Mouse (Mus musculus): ENCODE measurements at regions not wholly inside any gene's neighbourhood (a gene's known extent, or its start where the extent isn't known, plus 50 kb on each side); places are given as distances from the start of the nearest gene placed in this dataset.

- no peak for TF ChIP-seq CTCF (IDR thresholded peaks at IDR 0.05; ENCODE audit: low read depth, low read length)
- TF ChIP-seq POLR2A (IDR thresholded peaks at IDR 0.05; ENCODE audit: extremely low read depth, insufficient read depth, low read length) = no peak
- Histone ChIP-seq H3K4me3 (ENCODE audit: insufficient read depth, low read depth, low read length) (no peak overlapping the region), H3K4me1 (ENCODE audit: control insufficient read depth, insufficient read depth, low read length) (no peaks in the 10 kb centered on the region), H3K9ac (ENCODE audit: low read depth, low read length) (no peak overlapping the region), H3K27me3 (ENCODE audit: control insufficient read depth, insufficient read depth, low read length) (no peaks in the 10 kb centered on the region), H3K27ac (replicated peaks; ENCODE audit: insufficient read depth, low read depth, low read length) (no peak overlapping the region), H3K79me2 (ENCODE audit: control insufficient read depth, insufficient read depth, low read length) (no peaks in the 10 kb centered on the region), H3K36me3 (ENCODE audit: control insufficient read depth, insufficient read depth, low read length) (no peaks in the 10 kb centered on the region)
- no peak for DNase-seq (ENCODE audit: extremely low read depth, low read depth, low spot score)
- WGBS = 81% methylated on average over 6 of the region's 6 CpGs
Observed at GRCm38 (mm10) chr4:58695281-58695680, 92.2 kb downstream of the Olfr267 start.

- H3K4me1 ChIP-seq (ENCODE audit: control insufficient read depth, insufficient read depth, low read length) = no peaks in the 10 kb centered on the region
- H3K27me3 ChIP-seq (ENCODE audit: control insufficient read depth, insufficient read depth, low read length) = no peaks in the 10 kb centered on the region
- H3K79me2 ChIP-seq (ENCODE audit: control insufficient read depth, insufficient read depth, low read length) = no peaks in the 10 kb centered on the region
- H3K4me3 ChIP-seq (ENCODE audit: insufficient read depth, low read depth, low read length) = no peak overlapping the region
- H3K9ac ChIP-seq (ENCODE audit: low read depth, low read length) = no peak overlapping the region
- WGBS = 91% methylated on average over 6 of the region's 6 CpGs
- H3K36me3 ChIP-seq (ENCODE audit: control insufficient read depth, insufficient read depth, low read length) = no peaks in the 10 kb centered on the region
- TF ChIP-seq POLR2A (IDR thresholded peaks at IDR 0.05; ENCODE audit: extremely low read depth, insufficient read depth, low read length) (no peak), CTCF (IDR thresholded peaks at IDR 0.05; ENCODE audit: low read depth, low read length) (no peak)
- H3K27ac ChIP-seq (replicated peaks; ENCODE audit: insufficient read depth, low read depth, low read length) = no peak overlapping the region
- no peak for DNase-seq (ENCODE audit: extremely low read depth, low read depth, low spot score)
Observed at GRCm38 (mm10) chr4:58693018-58693417, 94.5 kb downstream of the Olfr267 start.

GRCm38 (mm10) chr4:58681926-58682325 lies 105.6 kb downstream of the Olfr267 start:
- DNase-seq (ENCODE audit: extremely low read depth, low read depth, low spot score) = no peak
- Histone ChIP-seq H3K27me3 (ENCODE audit: control insufficient read depth, insufficient read depth, low read length) (no peaks in the 10 kb centered on the region; the same call in 1 of the 2 replicates), H3K9ac (ENCODE audit: low read depth, low read length) (no peak overlapping the region), H3K79me2 (ENCODE audit: control insufficient read depth, insufficient read depth, low read length) (no peaks in the 10 kb centered on the region), H3K4me1 (ENCODE audit: control insufficient read depth, insufficient read depth, low read length) (no peaks in the 10 kb centered on the region), H3K36me3 (ENCODE audit: control insufficient read depth, insufficient read depth, low read length) (no peaks in the 10 kb centered on the region), H3K4me3 (ENCODE audit: insufficient read depth, low read depth, low read length) (no peak overlapping the region), H3K27ac (replicated peaks; ENCODE audit: insufficient read depth, low read depth, low read length) (no peak overlapping the region)
- no peak for TF ChIP-seq CTCF (IDR thresholded peaks at IDR 0.05; ENCODE audit: low read depth, low read length)
- no peak for TF ChIP-seq POLR2A (IDR thresholded peaks at IDR 0.05; ENCODE audit: extremely low read depth, insufficient read depth, low read length)
- WGBS = 82% methylated on average over 4 of the region's 4 CpGs

GRCm38 (mm10) chr4:58677701-58678385 lies 109.7 kb downstream of the Olfr267 start:
- Histone ChIP-seq H3K4me3 (ENCODE audit: insufficient read depth, low read depth, low read length) (no peak overlapping the region), H3K27ac (replicated peaks; ENCODE audit: insufficient read depth, low read depth, low read length) (no peak overlapping the region), H3K4me1 (ENCODE audit: control insufficient read depth, insufficient read depth, low read length) (no peaks in the 10 kb centered on the region), H3K79me2 (ENCODE audit: control insufficient read depth, insufficient read depth, low read length) (no peaks in the 10 kb centered on the region), H3K36me3 (ENCODE audit: control insufficient read depth, insufficient read depth, low read length) (no peaks in the 10 kb centered on the region), H3K9ac (ENCODE audit: low read depth, low read length) (no peak overlapping the region), H3K27me3 (ENCODE audit: control insufficient read depth, insufficient read depth, low read length) (no peaks in the 10 kb centered on the region; the same call in 1 of the 2 replicates)
- TF ChIP-seq CTCF (IDR thresholded peaks at IDR 0.05; ENCODE audit: low read depth, low read length) (no peak), POLR2A (IDR thresholded peaks at IDR 0.05; ENCODE audit: extremely low read depth, insufficient read depth, low read length) (no peak)
- DNase-seq (ENCODE audit: extremely low read depth, low read depth, low spot score) = no peak
- WGBS = 64% methylated on average over 6 of the region's 6 CpGs

- H3K9ac ChIP-seq (ENCODE audit: low read depth, low read length) = no peak overlapping the region
- no peaks in the 10 kb centered on the region for H3K36me3 ChIP-seq (ENCODE audit: control insufficient read depth, insufficient read depth, low read length)
- WGBS = 70% methylated on average over 14 of the region's 14 CpGs
- no peak for DNase-seq (ENCODE audit: extremely low read depth, low read depth, low spot score)
- TF ChIP-seq POLR2A (IDR thresholded peaks at IDR 0.05; ENCODE audit: extremely low read depth, insufficient read depth, low read length) (no peak), CTCF (IDR thresholded peaks at IDR 0.05; ENCODE audit: low read depth, low read length) (no peak)
- no peaks in the 10 kb centered on the region for H3K4me1 ChIP-seq (ENCODE audit: control insufficient read depth, insufficient read depth, low read length)
- H3K4me3 ChIP-seq (ENCODE audit: insufficient read depth, low read depth, low read length) = no peak overlapping the region
- no peaks in the 10 kb centered on the region for H3K79me2 ChIP-seq (ENCODE audit: control insufficient read depth, insufficient read depth, low read length)
- H3K27ac ChIP-seq (replicated peaks; ENCODE audit: insufficient read depth, low read depth, low read length) = no peak overlapping the region
- H3K27me3 ChIP-seq (ENCODE audit: control insufficient read depth, insufficient read depth, low read length) = no peaks in the 10 kb centered on the region
Observed at GRCm38 (mm10) chr4:58671406-58672035, 116.0 kb downstream of the Olfr267 start.

- Histone ChIP-seq H3K9ac (ENCODE audit: low read depth, low read length) (no peak overlapping the region), H3K36me3 (ENCODE audit: control insufficient read depth, insufficient read depth, low read length) (no peaks in the 10 kb centered on the region), H3K79me2 (ENCODE audit: control insufficient read depth, insufficient read depth, low read length) (no peaks in the 10 kb centered on the region), H3K4me1 (ENCODE audit: control insufficient read depth, insufficient read depth, low read length) (no peaks in the 10 kb centered on the region), H3K27me3 (ENCODE audit: control insufficient read depth, insufficient read depth, low read length) (no peaks in the 10 kb centered on the region), H3K4me3 (ENCODE audit: insufficient read depth, low read depth, low read length) (no peak overlapping the region), H3K27ac (replicated peaks; ENCODE audit: insufficient read depth, low read depth, low read length) (no peak overlapping the region)
- no peak for TF ChIP-seq CTCF (IDR thresholded peaks at IDR 0.05; ENCODE audit: low read depth, low read length)
- TF ChIP-seq POLR2A (IDR thresholded peaks at IDR 0.05; ENCODE audit: extremely low read depth, insufficient read depth, low read length) = no peak
- no peak for DNase-seq (ENCODE audit: extremely low read depth, low read depth, low spot score)
- WGBS = 69% methylated on average over 6 of the region's 6 CpGs
Observed at GRCm38 (mm10) chr4:58670906-58671250, 116.6 kb downstream of the Olfr267 start.

Data from liver, adult 2 months (tissue).